Mouse (Mus musculus) liver, embryonic 12.5 days (tissue): Measurements from ENCODE around the gene Mad1l1. TPM values are rescaled to one million over a fixed set of nuclear protein-coding genes. Genes with fewer than 3 reads are reported as not detected.
"Not testable (repeated sequence)": the region's sequence is repeated elsewhere in the genome, so short reads cannot be mapped to it uniquely, and the experiment has no call there.

Experiments used
- ATAC-seq: fragments of 200-750 bp; cut with Nextera tagmentation; 2 replicates; pipeline ENCODE4 v1.8.0; 2017; ENCODE audit warnings: moderate number of reproducible peaks, mild to moderate bottlenecking, moderate library complexity
- H3K27ac ChIP-seq: fragments of 300-500 bp; sonication (generic); 2 replicates; pipeline ENCODE4 v1.5.1; 2016; ENCODE audit warnings: mild to moderate bottlenecking
- H3K27me3 ChIP-seq: fragments of 300-500 bp; sonication (generic); replicated peaks from 2 replicates; pipeline ENCODE4 v1.6.1; 2016; ENCODE audit warnings: mild to moderate bottlenecking, moderate library complexity
- H3K36me3 ChIP-seq: fragments of 300-500 bp; sonication (generic); 2 replicates; pipeline ENCODE4 v1.6.1; 2016; ENCODE audit warnings: mild to moderate bottlenecking, moderate library complexity
- H3K4me1 ChIP-seq: fragments of 300-500 bp; sonication (generic); 2 replicates; pipeline ENCODE4 v1.6.1; 2016
- H3K4me2 ChIP-seq: fragments of 300-500 bp; sonication (generic); 2 replicates; pipeline ENCODE4 v1.6.1; 2016; ENCODE audit warnings: mild to moderate bottlenecking, moderate library complexity
- H3K4me3 ChIP-seq: fragments of 300-500 bp; sonication (generic); 2 replicates; pipeline ENCODE4 v1.5.1; 2016; ENCODE audit warnings: mild to moderate bottlenecking, moderate library complexity
- H3K9ac ChIP-seq: fragments of 300-500 bp; sonication (generic); 2 replicates; pipeline ENCODE4 v1.6.1; 2016; ENCODE audit warnings: mild to moderate bottlenecking, moderate library complexity
- H3K9me3 ChIP-seq: fragments of 300-500 bp; sonication (generic); replicated peaks from 2 replicates; pipeline ENCODE4 v1.6.1; 2016; ENCODE audit warnings: mild to moderate bottlenecking, moderate library complexity
- WGBS: fragments of 180-500 bp; shearing (Covaris S2); methylation state at CpG from one replicate; pipeline ENCODE4 v1.1.7; 2016; ENCODE audit not compliant: insufficient replicate concordance; 5-methylcytosine and 5-hydroxymethylcytosine counted together
- polyA plus RNA-seq: library from polyadenylated mRNA; unstranded; fragments of >200 nt; fragmentation: Nextera tagmentation; extraction: Ambion mirVana; gene quantifications from 2 replicates; pipeline ENCODE4 v1.2.1, GENCODE M21; 2016

Gene Mad1l1
- polyA plus RNA-seq, 1 experiment from 2014 or later, result 33.6 TPM

DNA sequence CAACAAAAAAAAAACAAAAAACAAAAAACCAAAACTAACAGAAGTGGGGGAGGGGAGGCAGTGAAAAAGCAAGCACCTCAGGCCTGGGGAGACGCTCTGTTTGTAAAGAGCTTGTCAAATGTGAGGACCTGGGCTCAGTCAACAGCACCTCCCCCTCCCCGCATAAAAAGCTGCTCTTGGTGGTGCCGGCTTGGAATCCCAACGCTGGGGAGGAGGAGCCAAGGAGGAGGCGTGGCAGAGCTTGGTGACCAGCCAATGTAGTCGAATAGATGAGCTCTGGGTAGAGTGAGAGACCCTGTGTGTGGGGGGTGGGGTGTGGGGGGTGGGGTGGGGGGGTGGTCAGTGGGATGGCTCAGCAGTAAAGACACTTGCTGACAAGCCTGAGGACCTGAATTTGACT, 322.4 kb downstream of the Mad1l1 start:
- no peak overlapping the region for H3K27ac ChIP-seq
- H3K9ac ChIP-seq, result no peak overlapping the region
- H3K4me1 ChIP-seq, result no peaks in the 10 kb centered on the region
- H3K9me3 ChIP-seq, result no peaks in the 10 kb centered on the region
- ATAC-seq, result no peak
- H3K4me2 ChIP-seq, result no peak overlapping the region
- H3K4me3 ChIP-seq, result no peak overlapping the region
- no peaks in the 10 kb centered on the region for H3K27me3 ChIP-seq
- WGBS, result 28% methylated on average over 5 of the region's 6 CpGs
- no peaks in the 10 kb centered on the region for H3K36me3 ChIP-seq

DNA sequence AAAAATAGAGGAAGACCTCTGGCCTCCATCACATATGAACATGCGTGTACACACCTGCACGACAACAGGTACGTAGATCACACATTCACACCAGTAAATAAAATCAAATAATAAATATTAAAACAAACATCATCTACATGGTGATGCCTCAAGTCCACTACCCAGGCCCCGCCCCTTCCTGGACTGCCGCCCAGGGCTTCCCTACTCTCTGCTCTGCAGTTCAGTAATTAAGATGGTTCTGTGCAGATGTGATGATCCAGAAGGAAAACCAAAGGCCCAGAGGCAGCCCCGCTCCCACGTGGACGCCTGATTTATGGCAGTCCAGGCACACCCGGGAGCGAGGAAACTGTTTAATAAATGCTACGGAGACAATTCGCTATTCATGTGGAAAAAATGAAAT, 323.0 kb downstream of the Mad1l1 start:
- not testable (repeated sequence) for H3K4me3 ChIP-seq, H3K27ac ChIP-seq, H3K4me1 ChIP-seq, H3K27me3 ChIP-seq, H3K9me3 ChIP-seq, H3K9ac ChIP-seq, H3K4me2 ChIP-seq, H3K36me3 ChIP-seq, ATAC-seq
- 64% methylated on average over 12 of the region's 12 CpGs for WGBS

DNA sequence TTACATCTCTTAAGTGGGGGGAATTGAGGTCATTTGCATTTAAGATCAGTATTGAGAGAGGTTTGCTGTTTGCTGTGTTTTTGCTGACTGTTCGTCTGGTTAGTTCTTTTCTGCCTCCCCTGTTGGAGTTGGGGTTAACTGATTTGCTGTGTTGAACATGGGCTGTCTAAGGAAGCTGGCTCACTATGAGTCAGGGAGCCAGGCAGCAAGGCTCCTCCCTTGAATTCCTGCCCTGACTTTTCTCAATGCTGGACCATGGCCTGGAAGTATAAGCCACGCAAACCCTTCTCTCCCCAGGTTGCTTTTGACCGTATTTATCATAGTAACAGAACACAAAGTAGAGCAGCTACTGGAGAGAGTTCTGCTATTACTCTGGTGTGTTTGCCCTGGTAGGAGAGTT, 329.8 kb downstream of the Mad1l1 start:
- Histone ChIP-seq H3K4me1 (no peaks in the 10 kb centered on the region), H3K9me3 (no peaks in the 10 kb centered on the region), H3K27ac (no peak overlapping the region), H3K4me2 (no peak overlapping the region), H3K9ac (no peak overlapping the region), H3K36me3 (no peaks in the 10 kb centered on the region), H3K4me3 (no peak overlapping the region), H3K27me3 (peaks cover 1% of the 10 kb centered on the region; the same call in 1 of the 2 replicates)
- WGBS, result 73% methylated on average over 3 of the region's 3 CpGs
- ATAC-seq, result no peak

- no peaks in the 10 kb centered on the region; the same call in 1 of the 2 replicates for H3K9me3 ChIP-seq
- H3K9ac ChIP-seq, result no peak overlapping the region
- peaks cover 9% of the 10 kb centered on the region; the same call in 1 of the 2 replicates for H3K27me3 ChIP-seq
- H3K4me2 ChIP-seq, result no peak overlapping the region
- no peak for ATAC-seq
- WGBS, result 23% methylated on average over 18 of the region's 18 CpGs
- no peaks in the 10 kb centered on the region for H3K4me1 ChIP-seq
- no peak overlapping the region for H3K27ac ChIP-seq
- no peak overlapping the region for H3K4me3 ChIP-seq
- H3K36me3 ChIP-seq, result no peaks in the 10 kb centered on the region
These were observed 336.1 kb downstream of the Mad1l1 start for GRCm38 (mm10) chr5:139985073-139985746.

- Histone ChIP-seq H3K4me2 (no peak overlapping the region), H3K27ac (no peak overlapping the region), H3K9me3 (no peaks in the 10 kb centered on the region; the same call in 1 of the 2 replicates), H3K4me1 (no peaks in the 10 kb centered on the region), H3K9ac (no peak overlapping the region), H3K27me3 (peaks cover 16% of the 10 kb centered on the region; the same call in 1 of the 2 replicates), H3K36me3 (no peaks in the 10 kb centered on the region), H3K4me3 (no peak overlapping the region)
- no peak for ATAC-seq
- WGBS, result 76% methylated on average over 1 of the region's 1 CpGs
These were observed 339.4 kb downstream of the Mad1l1 start for GRCm38 (mm10) chr5:139981976-139982375.

DNA sequence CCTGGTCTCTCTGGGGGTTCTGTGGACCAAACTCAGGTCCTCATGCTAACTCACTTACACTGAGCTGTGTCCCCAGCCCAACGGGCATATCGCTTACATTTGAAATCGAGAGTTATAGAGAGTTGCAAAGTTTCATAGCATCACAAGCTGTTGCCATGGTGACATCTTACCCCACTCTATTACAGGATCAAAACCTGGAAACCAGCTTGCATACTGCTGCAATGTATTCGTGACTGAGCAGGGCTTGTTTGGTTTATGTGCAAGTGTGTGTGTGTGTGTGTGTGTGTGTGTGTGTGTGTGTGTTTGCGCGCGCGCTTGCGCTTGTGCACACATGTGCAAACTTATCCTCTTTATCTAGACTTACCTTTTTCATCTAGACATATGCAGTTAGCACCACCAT, 342.0 kb downstream of the Mad1l1 start:
- Histone ChIP-seq H3K36me3 (no peaks in the 10 kb centered on the region), H3K4me2 (no peak overlapping the region), H3K27ac (no peak overlapping the region), H3K9ac (no peak overlapping the region), H3K9me3 (no peaks in the 10 kb centered on the region), H3K27me3 (peaks cover 21% of the 10 kb centered on the region; the same call in 1 of the 2 replicates), H3K4me1 (no peaks in the 10 kb centered on the region), H3K4me3 (no peak overlapping the region)
- ATAC-seq, result no peak
- 76% methylated on average over 9 of the region's 9 CpGs for WGBS

DNA sequence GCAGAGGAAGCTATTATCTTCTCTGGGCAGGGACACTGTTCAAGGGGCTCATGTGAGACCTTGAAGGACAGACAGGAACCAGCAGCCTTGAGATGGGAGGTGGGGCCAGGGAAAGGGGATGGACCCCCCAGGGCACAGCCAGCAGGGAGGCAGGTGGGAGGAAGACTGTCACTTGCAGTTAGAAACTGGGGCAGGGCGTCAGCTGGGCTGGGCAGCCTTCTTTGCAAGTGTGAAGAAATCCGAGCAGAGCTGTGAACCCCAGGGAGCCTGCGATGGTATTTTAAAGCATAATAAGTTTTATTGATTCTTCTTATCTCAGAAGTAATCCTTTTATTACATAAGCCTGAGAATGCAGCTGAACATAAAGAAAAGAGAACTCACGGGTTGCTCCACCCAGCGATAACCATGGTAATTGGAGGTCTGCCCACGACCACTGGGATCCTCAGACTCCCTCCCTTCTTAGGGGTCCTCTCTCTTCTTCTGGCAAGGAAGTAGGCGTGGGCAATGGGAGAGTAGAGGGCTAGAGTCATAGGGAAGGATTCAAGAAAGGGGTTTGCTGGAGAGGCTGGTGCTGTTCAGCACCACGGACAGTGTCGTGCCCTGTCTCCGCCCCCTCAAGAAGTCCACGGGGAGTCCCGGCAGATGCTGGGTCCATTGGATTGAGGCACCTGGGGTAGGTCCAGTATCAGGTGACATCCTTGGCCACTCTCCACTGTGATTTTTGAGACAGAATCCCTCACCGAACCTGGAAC, 342.7 kb downstream of the Mad1l1 start:
- Histone ChIP-seq H3K4me1 (no peaks in the 10 kb centered on the region), H3K27ac (no peak overlapping the region), H3K9me3 (no peaks in the 10 kb centered on the region), H3K36me3 (no peaks in the 10 kb centered on the region), H3K4me3 (no peak overlapping the region), H3K4me2 (no peak overlapping the region), H3K27me3 (peaks cover 25% of the 10 kb centered on the region), H3K9ac (no peak overlapping the region)
- WGBS, result 4% methylated on average over 13 of the region's 13 CpGs
- no peak for ATAC-seq

- no peak overlapping the region for H3K4me2 ChIP-seq
- 26% methylated on average over 8 of the region's 8 CpGs for WGBS
- H3K4me3 ChIP-seq, result no peak overlapping the region
- no peak for ATAC-seq
- H3K4me1 ChIP-seq, result no peaks in the 10 kb centered on the region
- no peaks in the 10 kb centered on the region for H3K36me3 ChIP-seq
- no peaks in the 10 kb centered on the region for H3K9me3 ChIP-seq
- peaks cover 37% of the 10 kb centered on the region for H3K27me3 ChIP-seq
- no peak overlapping the region for H3K27ac ChIP-seq
- no peak overlapping the region for H3K9ac ChIP-seq
These were observed 343.9 kb downstream of the Mad1l1 start for GRCm38 (mm10) chr5:139977476-139977875.

DNA sequence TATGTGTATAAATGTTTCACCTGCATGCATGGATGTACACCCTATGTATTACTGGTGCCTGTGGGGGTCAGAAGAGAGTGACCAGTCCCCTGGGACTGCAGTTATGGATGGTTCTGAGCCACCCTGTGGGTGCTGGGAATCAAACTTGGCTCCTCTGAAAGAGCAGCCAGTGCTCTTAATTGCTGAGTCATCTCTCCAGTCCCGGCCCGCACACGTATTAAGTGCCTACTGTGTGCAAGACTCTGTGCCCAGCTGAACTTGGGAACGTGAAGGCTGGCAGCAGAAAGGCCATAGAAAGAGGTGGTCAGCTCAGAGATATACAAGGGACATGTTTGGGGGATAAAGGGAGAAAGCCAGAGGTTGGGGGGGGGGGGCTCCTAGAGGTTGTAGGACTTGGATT, 344.8 kb downstream of the Mad1l1 start:
- H3K27ac ChIP-seq, result no peak overlapping the region
- H3K4me2 ChIP-seq, result no peak overlapping the region
- H3K9ac ChIP-seq, result no peak overlapping the region
- no peaks in the 10 kb centered on the region for H3K4me1 ChIP-seq
- no peak overlapping the region for H3K4me3 ChIP-seq
- ATAC-seq, result no peak
- no peaks in the 10 kb centered on the region for H3K9me3 ChIP-seq
- 63% methylated on average over 4 of the region's 4 CpGs for WGBS
- H3K27me3 ChIP-seq, result peaks cover 46% of the 10 kb centered on the region
- H3K36me3 ChIP-seq, result no peaks in the 10 kb centered on the region

DNA sequence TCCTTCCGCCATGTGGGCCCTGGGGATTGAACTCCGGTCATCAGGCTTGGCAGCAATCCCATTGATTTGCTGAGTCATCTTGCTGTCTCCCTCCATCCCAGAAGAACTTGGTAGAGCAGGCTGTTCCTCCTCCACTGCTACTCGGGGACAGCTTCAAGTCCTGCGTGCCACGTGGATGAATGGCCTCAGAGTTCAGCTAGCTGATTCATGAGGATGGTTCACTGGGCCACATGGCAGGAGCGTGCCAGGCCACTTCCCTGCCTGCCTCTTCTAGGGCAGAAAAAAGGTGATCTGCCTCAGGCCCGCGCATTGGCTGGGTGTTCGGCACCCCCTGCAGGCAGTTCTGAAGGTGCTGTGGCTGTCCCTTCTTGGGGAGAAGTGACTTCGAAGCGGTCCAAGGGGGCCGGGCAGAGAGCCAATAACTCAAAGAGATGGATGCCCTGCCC, 351.1 kb downstream of the Mad1l1 start:
- Histone ChIP-seq H3K27ac (no peak overlapping the region), H3K4me3 (no peak overlapping the region), H3K4me2 (no peak overlapping the region), H3K36me3 (no peaks in the 10 kb centered on the region), H3K27me3 (peaks cover 41% of the 10 kb centered on the region), H3K9ac (no peak overlapping the region), H3K9me3 (no peaks in the 10 kb centered on the region), H3K4me1 (no peaks in the 10 kb centered on the region)
- 58% methylated on average over 12 of the region's 12 CpGs for WGBS
- no peak for ATAC-seq

DNA sequence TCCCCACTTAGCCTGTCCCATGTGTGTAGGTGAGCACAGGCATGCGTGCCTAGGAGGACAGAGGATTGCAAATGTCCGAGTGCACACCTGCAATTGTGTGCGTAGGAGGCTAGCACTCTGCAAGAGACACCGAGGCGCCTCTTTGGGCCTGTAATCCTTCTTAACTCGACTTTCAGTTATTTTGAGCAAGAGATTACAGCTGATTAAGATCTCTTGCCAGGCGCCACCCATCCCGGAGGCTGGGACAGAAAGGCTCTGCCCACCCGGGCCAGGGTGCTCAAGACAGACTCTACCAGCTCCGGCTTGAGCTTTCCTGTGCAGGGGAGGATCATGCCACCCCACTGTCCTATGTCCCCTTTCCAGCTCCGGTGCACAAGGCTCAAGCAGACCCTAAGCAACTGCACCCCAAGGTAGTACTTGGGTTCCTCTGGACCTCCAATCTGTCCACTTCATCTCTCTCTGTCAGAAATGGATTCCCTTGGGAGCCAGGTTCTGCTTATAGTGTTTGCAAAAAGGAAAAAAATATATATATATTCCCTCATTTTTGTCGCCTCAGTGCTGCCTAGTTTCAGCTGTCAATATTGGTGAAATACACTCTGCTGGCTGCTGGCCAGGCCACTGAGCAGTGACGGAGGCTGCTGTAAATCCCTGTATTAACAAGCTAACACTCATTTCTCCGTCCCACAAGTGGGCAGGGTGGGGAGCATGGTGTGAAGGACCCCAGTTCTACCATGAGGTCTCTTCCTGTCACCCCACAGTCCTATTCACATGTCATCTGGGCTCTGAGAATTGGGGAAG, 352.0 kb downstream of the Mad1l1 start:
- no peaks in the 10 kb centered on the region for H3K36me3 ChIP-seq
- peaks cover 42% of the 10 kb centered on the region for H3K27me3 ChIP-seq
- H3K4me3 ChIP-seq, result no peak overlapping the region
- ATAC-seq, result no peak
- WGBS, result 66% methylated on average over 14 of the region's 14 CpGs
- H3K9me3 ChIP-seq, result no peaks in the 10 kb centered on the region
- H3K4me1 ChIP-seq, result no peaks in the 10 kb centered on the region
- H3K9ac ChIP-seq, result no peak overlapping the region
- no peak overlapping the region for H3K4me2 ChIP-seq
- no peak overlapping the region for H3K27ac ChIP-seq

- H3K9ac ChIP-seq, result no peak overlapping the region
- peaks cover 16% of the 10 kb centered on the region for H3K27me3 ChIP-seq
- H3K36me3 ChIP-seq, result no peaks in the 10 kb centered on the region
- no peak for ATAC-seq
- no peaks in the 10 kb centered on the region for H3K4me1 ChIP-seq
- 78% methylated on average over 14 of the region's 14 CpGs for WGBS
- no peaks in the 10 kb centered on the region for H3K9me3 ChIP-seq
- no peak overlapping the region for H3K27ac ChIP-seq
- no peak overlapping the region for H3K4me2 ChIP-seq
- no peak overlapping the region for H3K4me3 ChIP-seq
These were observed 355.8 kb downstream of the Mad1l1 start for GRCm38 (mm10) chr5:139965596-139965995.
